Mouse (Mus musculus) left cerebral cortex, postnatal 36 days (tissue): ENCODE data around the gene Ublcp1. TPM values are rescaled to one million over a fixed set of nuclear protein-coding genes. Genes with fewer than 3 reads are reported as not detected.
A peak's percentile ranks its signal among the peaks of the same experiment; 100 is the strongest.
"Not testable (repeated sequence)": the region's sequence is repeated elsewhere in the genome, so short reads cannot be mapped to it uniquely, and the experiment has no call there.

Experiments used
- DNase-seq, 2 experiments: peaks; one replicate each; pipeline ENCODE4 v3.0.0; 2021 to 2022; ENCODE audit warnings: low spot score in 2 of 2, mixed read lengths in 1 of 2
- intact Hi-C: fragments of 180-260 bp; cut with DNase I; formaldehyde crosslinking; loops from one replicate; pipeline ENCODE4 v1.15.1; 2025
- total RNA-seq, 2 experiments: library from RNA; stranded (reverse); gene quantifications; 2 replicates each; pipeline ENCODE4 v1.2.3; 2021

The Ublcp1 gene
- total RNA-seq, 2 experiments from 2014 or later = 47.7 to 51.7 TPM

DNA sequence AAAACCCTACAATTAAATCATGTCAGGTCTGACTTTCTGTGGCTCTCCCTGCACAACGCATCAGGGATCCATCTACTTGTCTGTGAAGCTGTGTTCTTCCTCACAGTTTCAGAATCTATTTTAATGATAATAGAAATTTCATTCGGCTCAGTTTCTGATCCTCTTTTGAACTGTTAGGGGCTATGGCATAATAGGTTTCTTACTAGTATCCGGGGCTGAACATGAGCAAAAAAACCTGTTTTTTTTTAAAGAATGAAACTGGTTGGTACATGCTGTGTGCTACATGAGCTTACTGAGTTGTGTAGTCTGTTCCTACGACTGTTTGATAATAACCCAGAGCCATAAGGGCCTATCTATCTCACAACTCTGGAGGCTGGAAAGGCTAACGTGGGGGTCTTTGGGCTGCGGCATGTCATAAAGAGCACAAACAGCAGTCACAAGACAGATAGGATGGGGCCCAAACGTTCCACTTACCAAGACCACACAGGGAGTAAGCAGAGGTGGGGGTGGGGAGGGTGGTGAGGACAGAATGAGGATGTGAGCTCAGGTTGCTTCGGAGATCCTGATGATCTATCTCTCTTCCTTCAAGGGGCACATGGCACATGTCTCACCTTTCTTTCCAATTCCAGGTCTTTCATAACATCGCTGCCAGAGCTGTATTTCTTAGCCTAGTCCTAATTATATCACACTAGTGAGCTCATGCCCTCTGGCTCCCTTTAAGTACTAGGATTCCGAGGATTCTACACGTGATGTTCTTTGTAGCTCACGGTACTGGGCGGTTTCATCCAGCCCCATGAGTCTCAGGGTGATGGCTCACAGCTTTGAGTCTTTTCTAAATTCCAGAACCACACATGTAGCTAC lies 28.3 kb upstream of the Ublcp1 start:
- DNase-seq = no peak
- intact Hi-C loops = no loop called here

DNA sequence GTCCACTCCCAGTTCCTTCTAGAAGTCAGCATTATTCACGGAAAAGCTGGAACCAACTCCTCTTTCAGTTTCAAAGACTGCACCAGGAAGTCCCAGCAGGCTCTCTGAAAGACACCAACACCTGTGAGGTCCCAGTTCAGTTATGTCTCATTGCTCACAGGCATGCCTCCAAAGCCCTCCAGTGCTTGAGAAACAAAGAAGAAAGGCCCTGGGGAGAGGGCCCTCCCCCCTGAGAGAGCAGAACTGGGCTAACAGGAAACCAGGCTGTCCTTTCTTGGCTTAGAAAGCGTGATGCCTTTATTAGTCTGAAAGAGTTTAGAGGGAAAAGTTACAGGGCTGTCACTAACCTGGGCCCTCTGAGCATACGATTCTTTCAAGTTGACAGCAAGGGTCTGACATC lies 25.9 kb upstream of the Ublcp1 start:
- DNase-seq = no peak
- intact Hi-C loops = no loop called here

DNA sequence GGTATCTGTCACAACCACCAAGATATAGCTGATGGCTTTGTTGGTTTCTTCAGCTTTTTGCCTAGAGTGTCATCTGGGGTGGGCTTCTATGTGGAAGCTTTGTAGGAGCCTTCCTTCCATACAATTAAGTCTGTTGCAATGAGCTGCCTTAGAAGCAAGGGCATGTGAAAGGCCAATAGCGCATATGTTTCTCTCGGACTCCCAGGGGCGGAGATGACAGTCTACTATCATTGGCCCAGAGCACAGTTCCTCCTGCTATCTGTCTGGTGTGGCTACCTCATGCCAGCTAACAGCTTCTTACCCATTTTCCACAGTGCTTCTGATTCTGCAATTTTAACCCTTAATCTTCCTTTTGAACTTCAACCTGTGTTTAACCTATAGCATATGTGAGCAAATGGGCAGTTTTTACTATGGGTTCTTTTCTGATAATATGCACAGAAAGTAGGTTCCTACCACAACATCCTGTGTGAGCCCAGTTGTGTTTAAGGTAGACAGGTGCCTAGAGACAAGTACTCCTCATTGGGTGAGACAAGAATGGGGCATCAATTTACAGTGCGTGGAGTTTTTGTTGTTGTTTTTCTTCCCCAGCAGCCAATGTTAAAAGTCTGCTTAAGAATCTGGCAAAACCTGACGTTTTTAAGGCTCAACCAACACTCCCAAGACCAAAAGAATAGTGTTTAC lies 24.5 kb upstream of the Ublcp1 start:
- intact Hi-C loops = no loop called here
- no peak for DNase-seq

DNA sequence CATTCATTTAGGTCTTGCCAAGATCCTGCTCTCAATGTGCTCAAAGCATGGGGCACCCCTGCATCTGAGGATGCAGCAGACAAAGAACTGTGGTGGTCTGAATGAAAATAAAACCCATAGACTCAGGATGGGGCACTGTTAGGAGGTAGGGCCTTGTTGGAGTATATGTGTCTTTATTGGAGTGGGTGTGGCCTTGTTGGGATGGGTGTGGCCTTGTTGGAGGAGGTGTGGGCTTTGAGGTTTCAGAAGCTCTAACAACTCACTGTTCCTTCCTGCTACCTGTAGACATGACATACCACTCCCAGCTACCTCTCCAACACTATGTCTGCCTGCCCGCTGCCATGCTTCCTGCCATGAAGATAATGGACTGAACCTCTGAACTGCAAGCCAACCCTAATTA lies 18.8 kb upstream of the Ublcp1 start:
- intact Hi-C loops = no loop called here

DNA sequence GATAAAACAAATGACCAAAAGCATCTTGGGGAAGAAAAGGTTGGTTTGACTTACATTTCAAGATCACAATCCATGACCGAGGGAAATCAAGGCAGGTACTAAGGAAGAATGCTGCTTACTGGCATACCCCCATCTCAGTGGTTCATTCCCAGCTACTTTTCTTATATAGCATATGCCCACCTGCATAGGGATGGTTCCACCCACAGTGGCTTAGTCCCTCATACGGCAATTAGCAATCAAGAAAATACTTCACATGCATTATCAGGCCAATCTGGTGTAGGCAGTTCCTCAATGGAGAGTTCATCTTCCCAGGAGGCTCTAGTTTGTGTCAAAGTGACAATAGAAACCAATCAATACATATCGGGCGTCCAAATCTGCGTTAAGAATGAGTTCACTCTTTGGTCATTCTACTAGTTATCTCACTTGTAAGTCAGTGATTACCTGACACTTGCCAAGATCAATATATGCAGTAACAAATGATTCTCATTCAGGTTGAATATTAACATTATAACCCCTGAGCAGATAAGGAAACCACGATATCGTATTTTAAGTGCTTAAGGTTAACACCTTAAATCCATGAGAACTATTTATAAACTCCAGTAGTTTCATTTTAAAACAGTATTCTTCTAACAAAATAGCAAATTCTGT lies 14.9 kb upstream of the Ublcp1 start:
- DNase-seq = no peak
- intact Hi-C loops = no loop called here

More for the DNA sequence above, 18.8 kb upstream of the Ublcp1 start:
- DNase-seq = no peak

DNA sequence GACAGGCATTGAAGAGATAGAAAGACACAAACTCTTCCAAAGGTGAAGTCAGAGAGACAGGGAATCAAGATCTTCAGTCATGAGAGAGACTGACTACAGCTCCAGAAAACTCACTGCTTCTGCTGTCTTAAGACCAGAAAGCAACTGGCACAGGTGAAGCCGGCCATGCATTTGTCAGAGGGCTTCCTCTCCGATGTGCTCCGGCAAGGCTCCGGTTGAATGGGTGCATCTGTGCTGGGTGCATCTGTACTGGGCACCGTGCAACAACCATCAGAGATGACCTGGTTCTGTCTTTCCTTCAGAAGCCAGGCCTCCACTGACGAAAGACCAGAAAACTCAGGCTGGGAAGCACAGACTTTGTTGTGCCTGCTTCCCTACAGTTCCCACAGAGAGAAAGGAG lies 9.9 kb upstream of the Ublcp1 start:
- DNase-seq = no peak
- intact Hi-C loops = no loop called here

DNA sequence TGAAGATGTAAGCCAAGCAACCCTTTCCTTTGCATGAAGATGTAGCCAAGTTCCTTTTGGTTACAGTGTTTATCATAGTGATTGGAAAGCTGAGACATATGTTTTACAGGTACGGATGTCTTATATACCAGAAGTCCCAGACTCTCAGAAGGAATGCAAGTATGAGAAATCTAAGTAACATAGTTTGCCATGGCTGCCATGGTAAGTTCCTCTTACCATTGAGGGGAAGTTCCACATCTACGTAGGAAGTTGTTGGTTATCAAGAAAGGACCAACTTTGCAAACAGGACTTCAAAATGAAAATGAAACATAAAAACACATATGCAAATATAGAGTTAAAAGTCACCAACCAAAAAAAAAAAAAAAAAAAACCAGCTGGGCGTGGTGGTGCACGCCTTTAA lies 8.1 kb upstream of the Ublcp1 start:
- DNase-seq = no peak
- intact Hi-C loops = no loop called here

DNA sequence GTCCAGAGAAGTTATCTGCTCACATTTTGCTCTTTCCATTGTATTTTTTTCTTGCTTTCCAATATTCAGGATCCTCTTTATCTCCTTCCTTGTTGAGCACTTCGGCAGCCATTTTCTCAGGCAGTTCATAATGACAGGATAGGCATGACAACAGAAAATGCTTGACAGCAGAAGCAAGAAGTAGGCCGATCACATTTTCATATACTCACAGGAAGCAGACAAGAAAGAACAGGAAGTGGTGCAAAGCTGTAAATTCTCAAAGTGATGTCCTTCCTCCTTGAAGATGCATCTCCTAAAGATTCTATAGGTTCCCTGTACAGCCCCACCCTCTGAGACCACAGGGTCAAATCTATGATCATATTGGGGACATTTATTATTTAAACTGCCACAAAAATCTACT lies 6.1 kb upstream of the Ublcp1 start:
- intact Hi-C loops = no loop called here

DNA sequence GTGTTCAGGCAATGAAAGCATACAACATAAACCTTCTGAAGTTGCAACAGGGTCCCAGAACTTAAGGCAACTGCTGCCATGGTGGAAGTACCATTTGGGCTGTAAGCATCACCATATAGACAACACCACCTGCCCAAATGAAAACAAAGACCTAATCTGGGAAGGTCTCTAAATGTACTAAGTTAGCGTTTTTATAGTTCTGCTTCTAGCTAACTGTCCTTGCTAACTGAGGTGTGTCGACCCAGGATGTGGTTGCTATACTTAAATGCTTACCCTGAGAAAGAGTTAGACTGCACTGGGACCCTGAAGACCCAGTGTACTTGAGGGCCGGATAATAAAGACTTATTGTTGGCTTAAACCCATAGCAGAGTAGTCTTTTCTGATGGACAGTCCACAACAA lies 5.2 kb upstream of the Ublcp1 start:
- DNase-seq = no peak
- intact Hi-C loops = no loop called here

More for the DNA sequence above, 6.1 kb upstream of the Ublcp1 start:
- DNase-seq = no peak

DNA sequence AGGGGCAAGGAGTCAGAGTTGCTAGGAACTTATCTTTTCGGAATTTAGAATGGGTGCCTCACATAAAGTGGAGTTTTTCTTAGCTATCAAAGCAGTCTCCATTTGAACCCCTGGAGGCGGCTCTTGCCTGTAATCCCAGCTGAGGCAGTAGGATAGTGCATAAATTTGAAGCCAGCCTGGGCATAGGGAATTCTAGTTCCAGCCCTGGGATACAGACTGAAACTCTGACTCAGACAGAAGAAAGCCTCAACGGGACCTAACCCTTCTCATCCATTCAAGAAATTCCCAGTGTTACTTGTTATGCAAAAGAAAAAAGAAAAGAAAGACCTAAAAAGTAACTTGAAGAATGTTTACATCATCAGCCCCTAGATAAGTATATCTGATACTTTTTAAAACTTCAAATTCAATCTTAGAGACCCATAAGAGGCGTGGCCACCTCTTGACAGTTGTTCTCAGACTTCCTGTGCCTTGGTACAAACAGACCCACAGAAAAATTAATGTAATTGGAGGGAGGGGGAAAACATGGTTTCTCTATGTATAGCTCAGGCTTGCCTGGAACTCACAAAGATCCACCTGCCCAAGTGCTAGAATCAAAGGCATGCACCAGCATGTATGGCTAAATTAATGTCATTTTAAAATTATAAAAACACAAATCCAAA lies 1.2 kb upstream of the Ublcp1 start:
- DNase-seq = no peak
- intact Hi-C loops = no loop called here

DNA sequence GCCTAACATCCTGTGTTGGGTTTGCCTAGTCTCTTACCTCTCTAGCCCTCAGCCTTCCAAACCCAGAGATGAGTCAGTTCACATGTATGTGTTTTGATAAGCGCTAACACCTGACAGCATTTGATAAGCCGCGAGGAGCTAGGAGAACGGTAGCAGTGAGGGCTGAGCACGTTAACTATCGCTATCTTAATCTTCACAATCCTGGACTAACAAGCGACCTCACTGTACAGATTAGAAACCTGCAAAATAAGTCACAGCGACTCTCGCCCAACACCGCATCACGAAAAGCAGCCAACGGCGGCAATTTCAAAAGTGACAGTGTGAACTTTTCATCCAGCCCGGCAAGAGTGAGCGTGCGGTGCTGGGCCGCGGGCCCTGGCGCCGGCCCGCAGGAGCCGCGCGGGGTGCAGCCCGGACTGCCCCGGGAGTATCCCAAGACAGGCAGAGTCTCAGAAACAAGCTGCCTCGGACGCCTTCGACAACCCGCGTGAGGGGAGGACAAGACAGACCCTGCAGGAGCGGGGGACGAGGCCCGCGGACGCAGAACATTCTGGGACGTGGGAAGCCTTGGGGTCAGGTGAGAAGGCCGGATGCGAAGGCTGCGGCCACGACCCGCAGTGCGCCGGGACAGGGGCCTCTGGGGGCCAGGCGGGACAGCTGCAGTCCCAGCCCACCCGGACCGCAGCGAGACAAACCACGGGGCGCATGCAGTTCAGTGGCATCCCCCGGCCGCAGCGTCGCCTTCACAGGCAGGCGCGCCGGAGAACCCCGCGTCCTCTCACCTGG lies 459 bp downstream of the Ublcp1 start:
- intact Hi-C loops = loop anchor here (1.0 kb wide), 1 partner anchor 49 kb away; no protein-coding TSS in a partner anchor

DNA sequence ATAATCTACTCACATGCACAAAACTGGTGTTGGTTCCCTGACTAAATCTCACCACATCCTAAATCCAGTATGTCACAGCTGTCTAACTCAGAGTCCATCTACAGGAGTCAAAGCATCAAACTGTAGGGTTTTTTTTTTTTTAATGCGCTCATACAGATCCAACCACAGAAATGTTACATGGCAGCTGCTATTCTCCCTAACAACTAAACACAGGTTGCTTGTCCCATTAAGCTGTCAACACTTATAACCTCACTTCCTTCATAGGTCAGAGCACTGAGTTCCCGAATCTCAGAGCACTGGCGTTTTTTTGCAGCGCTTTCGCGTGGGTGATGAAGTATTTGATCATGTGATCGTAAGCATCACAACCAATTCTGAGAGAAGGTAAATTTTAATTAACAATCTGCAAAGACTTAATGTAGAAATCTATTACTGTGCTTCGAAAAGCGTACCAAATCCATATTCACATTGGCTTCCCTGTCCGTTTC lies 1.9 kb downstream of the Ublcp1 start:
- intact Hi-C loops = no loop called here
- no peak for DNase-seq

More for the DNA sequence above, 459 bp downstream of the Ublcp1 start:
- no peak for DNase-seq

DNA sequence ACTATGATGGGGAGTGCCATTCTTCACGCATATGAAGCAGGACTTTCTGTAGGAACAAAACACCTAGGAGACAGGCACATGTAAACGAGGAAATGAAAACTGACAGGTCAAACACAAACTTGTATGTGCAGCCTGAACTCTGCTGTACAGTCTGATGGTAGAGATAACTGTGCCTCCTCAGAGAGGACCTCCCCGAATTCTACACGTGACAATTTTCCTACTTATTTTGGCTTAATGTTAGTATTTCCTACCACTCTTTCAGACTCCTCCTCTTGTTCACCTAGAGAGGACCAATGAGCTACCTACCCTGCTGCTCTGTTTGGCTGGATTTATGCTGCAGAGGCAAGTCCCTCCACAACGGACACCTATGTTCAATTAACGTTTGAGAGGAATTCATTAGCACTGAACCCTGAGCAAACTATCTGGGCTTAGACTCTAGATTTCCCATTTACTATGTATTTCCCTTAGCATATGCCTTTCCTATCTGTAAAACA lies 3.3 kb downstream of the Ublcp1 start:
- no peak for DNase-seq
- intact Hi-C loops = no loop called here

DNA sequence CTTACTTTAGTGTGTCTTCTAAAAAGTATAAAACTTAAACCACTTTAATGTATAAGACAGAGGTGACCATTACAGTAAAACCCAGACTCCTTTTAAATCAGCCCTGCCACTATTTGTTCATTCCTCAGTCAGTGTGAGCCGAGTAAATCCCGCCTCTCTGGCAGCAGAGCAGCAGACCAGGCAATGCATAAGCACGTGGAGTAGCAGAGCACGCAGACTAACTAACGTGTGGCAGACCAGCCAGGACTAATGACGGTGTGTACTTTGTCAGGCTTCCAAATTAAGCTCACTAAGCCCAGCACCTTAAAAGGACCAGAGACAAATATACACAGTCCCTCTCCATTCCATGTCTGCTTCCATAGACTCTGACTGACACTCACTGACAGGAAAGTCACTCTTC lies 8.8 kb downstream of the Ublcp1 start:
- intact Hi-C loops = no loop called here
- no peak for DNase-seq

DNA sequence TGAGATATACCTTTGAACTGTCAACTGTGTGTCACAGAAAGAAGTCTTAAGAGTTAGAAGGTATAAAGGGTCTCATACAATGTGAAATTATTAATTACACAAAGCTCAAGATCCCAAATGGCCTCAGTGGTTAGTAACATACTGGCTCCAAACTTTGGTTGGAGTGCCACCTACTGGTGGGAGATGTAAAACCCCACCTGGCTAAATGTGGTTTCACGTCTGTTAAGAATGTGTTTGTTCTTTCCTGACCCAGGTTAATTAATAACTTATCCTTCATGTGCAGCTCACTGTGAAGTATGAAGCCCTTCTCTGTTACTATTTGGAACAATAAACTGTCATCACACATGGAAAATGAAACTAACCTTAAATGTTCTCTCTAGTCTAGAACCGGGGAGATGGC lies 16.9 kb downstream of the Ublcp1 start:
- intact Hi-C loops = loop anchor here (5.0 kb wide), 2 partner anchors 121 to 686 kb away; no protein-coding TSS in a partner anchor
- peak; percentile 12 to 26 for DNase-seq

DNA sequence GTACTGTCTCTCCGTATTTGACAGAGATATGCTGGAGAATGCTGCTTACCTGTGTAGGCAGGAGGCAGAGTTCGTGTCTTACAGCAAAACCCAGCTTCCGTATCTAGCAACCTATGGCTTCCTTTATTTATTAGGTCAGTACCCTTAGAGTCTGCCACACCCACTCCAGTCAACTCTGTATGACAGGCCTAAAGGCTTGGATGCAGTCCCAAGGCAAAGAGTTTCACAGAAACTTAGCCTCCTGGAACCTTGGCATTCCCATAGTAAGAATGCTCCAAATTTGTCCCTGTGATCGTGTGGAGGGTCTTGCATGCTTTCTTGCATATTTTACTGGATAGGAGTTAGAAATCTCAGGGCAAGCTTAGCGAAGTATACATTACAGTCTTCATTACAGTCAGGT lies 18.3 kb downstream of the Ublcp1 start:
- DNase-seq = not testable (repeated sequence)
- intact Hi-C loops = loop anchor here (5.0 kb wide), 2 partner anchors 120 to 685 kb away; no protein-coding TSS in a partner anchor

DNA sequence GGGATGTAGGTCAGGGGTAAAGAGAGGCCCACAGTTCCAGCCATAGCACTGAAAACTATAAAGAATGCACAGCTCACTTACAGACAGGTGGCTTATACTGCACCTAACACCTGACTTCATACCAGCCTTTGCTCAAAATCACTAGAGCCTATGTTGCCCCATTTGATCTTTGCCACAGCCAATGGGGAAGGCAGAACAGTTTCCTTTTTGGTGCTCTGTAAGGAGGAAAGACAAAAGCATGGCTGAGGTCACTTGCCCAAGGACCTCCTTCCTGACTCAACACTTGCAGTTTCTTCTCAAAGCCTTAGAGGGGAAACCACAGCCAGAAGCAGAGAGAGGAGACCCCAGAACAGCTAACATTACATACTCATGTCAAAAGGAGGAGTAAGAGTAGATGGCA lies 19.3 kb downstream of the Ublcp1 start:
- intact Hi-C loops = loop anchor here (5.0 kb wide), 2 partner anchors 119 to 684 kb away; no protein-coding TSS in a partner anchor

DNA sequence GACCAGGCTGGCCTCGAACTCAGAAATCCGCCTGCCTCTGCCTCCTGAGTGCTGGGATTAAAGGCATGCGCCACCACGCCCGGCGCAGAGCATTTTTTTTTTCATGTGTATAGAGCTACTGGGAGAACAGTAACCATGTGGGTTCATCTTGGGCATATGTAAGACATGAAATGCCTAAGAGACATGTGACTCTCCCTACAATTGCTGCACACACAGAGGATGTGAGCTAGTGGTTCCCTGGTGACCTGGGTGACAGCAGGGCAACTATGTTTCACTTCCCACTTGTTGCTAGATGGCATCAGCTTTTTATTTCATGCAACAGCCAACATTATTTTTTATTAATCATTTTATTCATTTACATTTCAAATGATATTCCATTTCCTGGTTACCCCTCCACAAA lies 32.5 kb downstream of the Ublcp1 start:
- intact Hi-C loops = no loop called here
- DNase-seq = no peak

More for the DNA sequence above, 19.3 kb downstream of the Ublcp1 start:
- DNase-seq = no peak

DNA sequence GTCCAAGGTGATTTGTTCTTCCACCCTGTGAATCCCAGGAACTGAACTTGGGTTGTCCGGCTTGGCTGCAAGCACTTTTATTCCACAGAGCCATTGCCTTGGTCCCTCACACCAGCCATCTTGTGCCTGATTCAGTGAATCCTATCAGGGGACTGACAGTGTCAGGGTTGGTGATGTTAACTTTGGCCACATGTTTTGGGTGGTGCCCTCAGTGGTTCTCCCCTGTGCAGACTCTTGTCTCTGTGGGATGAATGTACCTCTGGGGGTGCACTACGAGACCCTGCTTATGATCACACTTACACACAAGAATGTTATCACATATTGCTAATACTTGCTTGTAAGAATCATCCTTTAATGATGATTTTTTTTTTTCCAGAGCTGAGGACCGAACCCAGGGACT lies 40.3 kb downstream of the Ublcp1 start:
- DNase-seq = no peak
- intact Hi-C loops = no loop called here
